ENCODE assay signal across 14 mouse cellular contexts in the genomic region with DNA sequence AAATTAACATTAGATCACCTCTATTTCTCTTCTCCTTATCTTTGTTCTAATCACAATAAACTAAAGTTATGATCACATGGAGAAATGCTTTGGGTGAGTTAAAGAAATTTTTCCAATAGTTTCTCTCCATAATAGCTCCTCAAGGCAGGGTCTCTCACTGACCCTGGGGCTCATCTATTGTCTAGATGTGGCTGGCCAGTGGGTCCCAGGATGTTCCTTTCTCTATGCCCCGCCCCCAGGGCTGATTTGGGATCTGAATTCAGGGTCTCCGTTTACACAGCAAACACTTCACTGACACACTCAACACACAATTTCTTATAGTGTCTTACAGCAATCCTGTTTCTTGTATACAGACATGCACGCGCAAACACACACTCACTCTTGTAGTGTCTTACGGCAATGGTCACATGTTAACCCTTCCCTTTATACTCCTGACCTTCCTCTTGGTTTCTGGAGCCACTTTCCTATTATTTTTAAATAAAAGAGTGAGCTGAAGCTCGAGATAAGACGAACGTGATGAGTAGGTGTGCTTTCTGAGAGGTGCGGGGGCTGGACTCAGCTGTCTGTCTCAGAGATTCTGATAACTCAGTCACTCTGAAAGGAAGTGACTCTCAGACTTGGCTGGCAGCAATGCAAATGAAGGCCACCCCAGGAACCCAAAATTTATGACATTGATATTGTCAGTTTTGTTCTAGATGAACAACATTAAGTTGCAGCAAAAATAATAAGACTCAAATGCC.
DNase-seq lines count a peak whose midpoint lies in the region; ATAC-seq and TF ChIP-seq lines count a peak whose summit lies in the region.
"Had no signal": no experiment of that assay in that cellular context is flagged by ENCODE, and none has a peak within 500 bp of the region (broad histone marks: within the 10 kb centered on the region; RNA-seq: fewer than 3 reads in every experiment).

No protein-coding gene starts in this region.

- peak overlapping the region; percentile 60; the same call in 1 of the 2 replicates for H3K27ac ChIP-seq in layer of hippocampus, adult 2 months
- peak overlapping the region; percentile 60; the same call in 1 of the 2 replicates for H3K27ac ChIP-seq in forebrain, embryonic 11.5 days (ENCODE audit: low read depth, low read length)
- peak overlapping the region; percentile 85 for H3K27ac ChIP-seq in hindbrain, embryonic 13.5 days
- peak overlapping the region; percentile 76 for H3K27ac ChIP-seq in midbrain, embryonic 16.5 days (ENCODE audit: low read length)
- H3K27ac ChIP-seq: gastrocnemius, adult 2 months had no signal

- TF ChIP-seq CTCF in layer of hippocampus, adult 2 months (conservative IDR thresholded peaks at IDR 0.05): no peak

- no peak for DNase-seq in layer of hippocampus, adult 2 months (ENCODE audit: low spot score in 2 of 2)
- DNase-seq in layer of hippocampus, postnatal 36 days: no peak
- DNase-seq in forebrain, embryonic 11.5 days (ENCODE audit: low spot score): no peak
- no peak for DNase-seq in spleen, postnatal 4 days (ENCODE audit: low spot score in 2 of 2)
- DNase-seq in liver: no peak
- DNase-seq in kidney, postnatal 25 days: no peak
- DNase-seq: gastrocnemius, adult 2 months; kidney, adult 2 months; lung, embryonic 14.5 days had no signal

- peaks cover 10% of the 10 kb centered on the region for H3K4me1 ChIP-seq in forebrain, embryonic 11.5 days (replicated peaks; ENCODE audit: control insufficient read depth, insufficient read depth, low read length)
- H3K4me1 ChIP-seq in hindbrain, embryonic 13.5 days (replicated peaks): peaks cover 43% of the 10 kb centered on the region
- peaks cover 34% of the 10 kb centered on the region for H3K4me1 ChIP-seq in midbrain, embryonic 16.5 days (ENCODE audit: control insufficient read depth, insufficient read depth, low read length)
- H3K4me1 ChIP-seq: megakaryocyte, embryonic 14.5 days had no signal

- 72% methylated on average over 9 of the region's 9 CpGs for WGBS in forebrain, embryonic 11.5 days
- 58% methylated on average over 9 of the region's 9 CpGs for WGBS in hindbrain, embryonic 13.5 days
- 60% methylated on average over 9 of the region's 9 CpGs for WGBS in midbrain, embryonic 16.5 days

- H3K4me2 ChIP-seq in forebrain, embryonic 11.5 days (ENCODE audit: low read depth, low read length, severe bottlenecking): no peak overlapping the region
- peak overlapping the region; percentile 33 for H3K4me2 ChIP-seq in hindbrain, embryonic 13.5 days
- peak overlapping the region; percentile 36; the same call in 1 of the 2 replicates for H3K4me2 ChIP-seq in midbrain, embryonic 16.5 days (ENCODE audit: low read length)
- H3K4me2 ChIP-seq: heart, embryonic 11.5 days; lung, embryonic 14.5 days had no signal

- no peaks in the 10 kb centered on the region for H3K36me3 ChIP-seq in forebrain, embryonic 11.5 days (ENCODE audit: control insufficient read depth, insufficient read depth, low read length)
- no peaks in the 10 kb centered on the region for H3K36me3 ChIP-seq in hindbrain, embryonic 13.5 days
- no peaks in the 10 kb centered on the region for H3K36me3 ChIP-seq in midbrain, embryonic 16.5 days (ENCODE audit: control insufficient read depth, insufficient read depth, low read length)

- ATAC-seq in forebrain, embryonic 11.5 days (replicated peaks; ENCODE audit: low FRiP score): no peak
- no peak for ATAC-seq in hindbrain, embryonic 13.5 days (ENCODE audit: low FRiP score)
- ATAC-seq in midbrain, embryonic 16.5 days: no peak

- H3K9me3 ChIP-seq in forebrain, embryonic 11.5 days (ENCODE audit: control insufficient read depth, low read length): no peaks in the 10 kb centered on the region
- H3K9me3 ChIP-seq in hindbrain, embryonic 13.5 days: no peaks in the 10 kb centered on the region
- H3K9me3 ChIP-seq in midbrain, embryonic 16.5 days (replicated peaks; ENCODE audit: control insufficient read depth, low read length, poor library complexity, severe bottlenecking): no peaks in the 10 kb centered on the region

- H3K9ac ChIP-seq in forebrain, embryonic 11.5 days (ENCODE audit: low read length): no peak overlapping the region; the same call in 1 of the 2 replicates
- H3K9ac ChIP-seq in hindbrain, embryonic 13.5 days: peak overlapping the region; percentile 53; the same call in 1 of the 2 replicates
- no peak overlapping the region; the same call in 1 of the 2 replicates for H3K9ac ChIP-seq in midbrain, embryonic 16.5 days (ENCODE audit: low read depth, low read length)
- H3K9ac ChIP-seq: lung, embryonic 14.5 days had no signal

- no peaks in the 10 kb centered on the region for H3K27me3 ChIP-seq in forebrain, embryonic 11.5 days (ENCODE audit: control insufficient read depth, insufficient read depth, low read length)
- no peaks in the 10 kb centered on the region for H3K27me3 ChIP-seq in hindbrain, embryonic 13.5 days
- H3K27me3 ChIP-seq in midbrain, embryonic 16.5 days (ENCODE audit: control insufficient read depth, insufficient read depth, low read depth, low read length): no peaks in the 10 kb centered on the region
- H3K27me3 ChIP-seq: megakaryocyte, embryonic 14.5 days had no signal

- H3K4me3 ChIP-seq in layer of hippocampus, adult 2 months: no peak overlapping the region
- no peak overlapping the region for H3K4me3 ChIP-seq in forebrain, embryonic 11.5 days (ENCODE audit: low read depth, low read length)
- no peak overlapping the region for H3K4me3 ChIP-seq in hindbrain, embryonic 13.5 days
- H3K4me3 ChIP-seq in midbrain, embryonic 16.5 days (ENCODE audit: low read depth, low read length): no peak overlapping the region
- H3K4me3 ChIP-seq: erythroblast, embryonic 14.5 days; gastrocnemius, adult 2 months; megakaryocyte, embryonic 14.5 days had no signal
